Mouse (Mus musculus): ENCODE measurements around the gene Ank3. TPM values are rescaled to one million over a fixed set of nuclear protein-coding genes. Genes with fewer than 3 reads are reported as not detected.

The Ank3 gene
- total and polyA plus RNA-seq, 2 experiments from 2014 or later = 60.1 to 239 TPM

GRCm38 (mm10) chr10:69690131-69690960, 291.8 kb downstream of the Ank3 start:
- Histone ChIP-seq H3K4me3 (ENCODE audit: low read length) (0 out of 2 replicates have a peak overlapping the region, but pooled peaks have one; percentile 3), H3K27me3 (ENCODE audit: insufficient read depth, low read length) (no peaks in the 10 kb centered on the region), H3K9me3 (ENCODE audit: low read length) (no peaks in the 10 kb centered on the region), H3K27ac (peak overlapping the region; percentile 69), H3K4me1 (ENCODE audit: insufficient read depth, low read length) (peaks cover 10% of the 10 kb centered on the region), H3K4me2 (ENCODE audit: low read depth, low read length) (peak overlapping the region; percentile 35), H3K36me3 (ENCODE audit: insufficient read depth, low read length) (no peaks in the 10 kb centered on the region), H3K9ac (replicated peaks; ENCODE audit: low read length) (no peak overlapping the region)
- peak; percentile 67 for DNase-seq (ENCODE audit: low spot score)
- no peak for TF ChIP-seq CTCF (IDR thresholded peaks at IDR 0.05; ENCODE audit: low read depth)
- 13% methylated on average over 12 of the region's 12 CpGs for WGBS
- ATAC-seq = peak; percentile 77

GRCm38 (mm10) chr10:69690961-69691451, 292.4 kb downstream of the Ank3 start:
- no peak overlapping the region for H3K9ac ChIP-seq (replicated peaks; ENCODE audit: low read length)
- H3K9me3 ChIP-seq (ENCODE audit: low read length) = no peaks in the 10 kb centered on the region
- no peak for TF ChIP-seq CTCF (IDR thresholded peaks at IDR 0.05; ENCODE audit: low read depth)
- WGBS = 21% methylated on average over 6 of the region's 6 CpGs
- no peaks in the 10 kb centered on the region for H3K36me3 ChIP-seq (ENCODE audit: insufficient read depth, low read length)
- ATAC-seq (peak; percentile 39; the same call in 1 of the 2 replicates), DNase-seq (ENCODE audit: low spot score) (peak; percentile 37)
- H3K4me2 ChIP-seq (ENCODE audit: low read depth, low read length) = peak overlapping the region; percentile 35
- peaks cover 14% of the 10 kb centered on the region for H3K4me1 ChIP-seq (ENCODE audit: insufficient read depth, low read length)
- H3K27me3 ChIP-seq (ENCODE audit: insufficient read depth, low read length) = no peaks in the 10 kb centered on the region
- peak overlapping the region; percentile 69 for H3K27ac ChIP-seq
- 0 out of 2 replicates have a peak overlapping the region, but pooled peaks have one; percentile 3 for H3K4me3 ChIP-seq (ENCODE audit: low read length)

GRCm38 (mm10) chr10:69696019-69696418, 297.4 kb downstream of the Ank3 start:
- peak; percentile 52; the same call in 1 of the 2 replicates for ATAC-seq

GRCm38 (mm10) chr10:69698699-69699098, 300.1 kb downstream of the Ank3 start:
- H3K4me1 ChIP-seq (ENCODE audit: insufficient read depth, low read length) = peaks cover 11% of the 10 kb centered on the region
- ATAC-seq (no peak), DNase-seq (ENCODE audit: low spot score) (no peak)
- H3K36me3 ChIP-seq (ENCODE audit: insufficient read depth, low read length) = no peaks in the 10 kb centered on the region
- TF ChIP-seq CTCF (IDR thresholded peaks at IDR 0.05; ENCODE audit: low read depth) = no peak
- H3K4me3 ChIP-seq (ENCODE audit: low read length) = no peak overlapping the region
- H3K9me3 ChIP-seq (ENCODE audit: low read length) = no peaks in the 10 kb centered on the region
- no peak overlapping the region for H3K4me2 ChIP-seq (ENCODE audit: low read depth, low read length)
- WGBS = 84% methylated on average over 1 of the region's 1 CpGs
- H3K9ac ChIP-seq (replicated peaks; ENCODE audit: low read length) = no peak overlapping the region
- H3K27me3 ChIP-seq (ENCODE audit: insufficient read depth, low read length) = no peaks in the 10 kb centered on the region
- H3K27ac ChIP-seq = no peak overlapping the region

More at GRCm38 (mm10) chr10:69696019-69696418, 297.4 kb downstream of the Ank3 start:
- H3K36me3 ChIP-seq (ENCODE audit: insufficient read depth, low read length) = no peaks in the 10 kb centered on the region
- no peak overlapping the region for H3K9ac ChIP-seq (replicated peaks; ENCODE audit: low read length)
- no peak overlapping the region for H3K4me3 ChIP-seq (ENCODE audit: low read length)
- peak; percentile 59 for DNase-seq (ENCODE audit: low spot score)
- H3K27me3 ChIP-seq (ENCODE audit: insufficient read depth, low read length) = no peaks in the 10 kb centered on the region
- TF ChIP-seq CTCF (IDR thresholded peaks at IDR 0.05; ENCODE audit: low read depth) = no peak
- peak overlapping the region; percentile 2; the same call in 1 of the 2 replicates for H3K27ac ChIP-seq
- H3K4me2 ChIP-seq (ENCODE audit: low read depth, low read length) = no peak overlapping the region
- WGBS = 48% methylated on average over 9 of the region's 9 CpGs
- peaks cover 5% of the 10 kb centered on the region for H3K4me1 ChIP-seq (ENCODE audit: insufficient read depth, low read length)
- no peaks in the 10 kb centered on the region for H3K9me3 ChIP-seq (ENCODE audit: low read length)

- H3K27ac ChIP-seq = peak overlapping the region; percentile 64
- ATAC-seq = peak; percentile 82
- no peaks in the 10 kb centered on the region for H3K27me3 ChIP-seq (ENCODE audit: insufficient read depth, low read length)
- TF ChIP-seq CTCF (IDR thresholded peaks at IDR 0.05; ENCODE audit: low read depth) = no peak
- no peak overlapping the region for H3K4me2 ChIP-seq (ENCODE audit: low read depth, low read length)
- H3K4me3 ChIP-seq (ENCODE audit: low read length) = no peak overlapping the region
- WGBS = 36% methylated on average over 4 of the region's 4 CpGs
- H3K9me3 ChIP-seq (ENCODE audit: low read length) = no peaks in the 10 kb centered on the region
- peak; percentile 59 for DNase-seq (ENCODE audit: low spot score)
- H3K36me3 ChIP-seq (ENCODE audit: insufficient read depth, low read length) = no peaks in the 10 kb centered on the region
- H3K4me1 ChIP-seq (ENCODE audit: insufficient read depth, low read length) = 0 out of 2 replicates have a peak, but pooled peaks cover 6% of the 10 kb centered on the region
- no peak overlapping the region for H3K9ac ChIP-seq (replicated peaks; ENCODE audit: low read length)
Measured at GRCm38 (mm10) chr10:69701226-69701625, 302.7 kb downstream of the Ank3 start.

- Histone ChIP-seq H3K9ac (replicated peaks; ENCODE audit: low read length) (peak overlapping the region; percentile 59), H3K4me1 (ENCODE audit: insufficient read depth, low read length) (peaks cover 24% of the 10 kb centered on the region; the same call in 1 of the 2 replicates), H3K9me3 (ENCODE audit: low read length) (no peaks in the 10 kb centered on the region), H3K4me3 (ENCODE audit: low read length) (peak overlapping the region; percentile 41), H3K27ac (peak overlapping the region; percentile 89), H3K36me3 (ENCODE audit: insufficient read depth, low read length) (no peaks in the 10 kb centered on the region), H3K4me2 (ENCODE audit: low read depth, low read length) (peak overlapping the region; percentile 67), H3K27me3 (ENCODE audit: insufficient read depth, low read length) (no peaks in the 10 kb centered on the region)
- DNase-seq (ENCODE audit: low spot score) (peak; percentile 67), ATAC-seq (peak; percentile 63)
- WGBS = 2% methylated on average over 17 of the region's 17 CpGs
- TF ChIP-seq CTCF (IDR thresholded peaks at IDR 0.05; ENCODE audit: low read depth) = no peak
Measured at GRCm38 (mm10) chr10:69705806-69706768, 307.5 kb downstream of the Ank3 start.
